Comparison of ENCODE assay signal across 8 mouse cellular contexts in the genomic region with DNA sequence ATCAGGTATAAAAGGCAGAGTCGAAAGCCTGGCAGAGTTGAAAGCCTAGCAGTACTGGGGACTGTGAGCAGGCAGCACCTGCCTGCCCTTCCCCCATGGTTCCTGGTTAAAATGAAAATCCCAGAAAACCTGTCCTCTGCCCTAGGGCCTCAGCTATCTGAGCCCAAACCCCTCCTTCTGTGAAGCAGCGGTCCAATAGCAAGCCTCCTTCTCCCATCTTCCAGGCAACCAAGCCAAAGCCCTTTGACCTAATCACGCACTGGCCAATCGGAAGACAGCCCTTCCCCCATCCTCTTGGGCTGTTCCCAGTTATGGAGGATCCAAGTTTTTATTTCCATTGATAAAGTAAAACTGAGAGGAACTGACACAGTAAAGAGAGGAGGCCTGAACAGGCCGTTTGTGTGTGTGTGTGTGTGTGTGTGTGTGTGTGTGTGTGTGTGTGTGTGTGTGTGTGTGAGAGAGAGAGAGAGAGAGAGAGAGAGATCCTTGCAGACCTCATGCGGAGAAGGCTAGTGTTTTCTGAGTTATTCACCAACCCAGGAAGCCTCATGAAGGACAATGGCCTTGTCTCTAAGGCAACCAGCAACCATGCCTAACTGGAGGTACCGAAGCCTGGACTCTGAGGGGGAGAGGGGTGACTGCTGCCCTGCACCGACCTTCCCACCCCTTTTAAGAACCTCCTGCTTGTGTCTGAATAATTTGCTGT. TPM values are rescaled to one million over a fixed set of nuclear protein-coding genes. Genes with fewer than 3 reads are reported as not detected.
DNase-seq lines count a peak whose midpoint lies in the region; ATAC-seq lines count a peak whose summit lies in the region.

No protein-coding gene starts in this region.

- H3K27me3 ChIP-seq in midbrain, embryonic 15.5 days (replicated peaks): no peaks in the 10 kb centered on the region

- peak overlapping the region; percentile 76 for H3K27ac ChIP-seq in midbrain, embryonic 15.5 days

- no peak overlapping the region for H3K4me3 ChIP-seq in midbrain, embryonic 15.5 days

- 0 out of 2 replicates have a peak overlapping the region, but pooled peaks have one; percentile 2 for H3K9ac ChIP-seq in midbrain, embryonic 15.5 days

- peak; percentile 80 for ATAC-seq in midbrain, embryonic 15.5 days (replicated peaks)
- ATAC-seq in activated CD4-positive, CD25-positive, alpha-beta regulatory T cell, adult 4 months: no peak

- 6% methylated on average over 8 of the region's 8 CpGs for WGBS in midbrain, embryonic 15.5 days

- H3K36me3 ChIP-seq in midbrain, embryonic 15.5 days (replicated peaks): peaks cover 26% of the 10 kb centered on the region

- H3K4me2 ChIP-seq in midbrain, embryonic 15.5 days: no peak overlapping the region

- H3K9me3 ChIP-seq in midbrain, embryonic 15.5 days: no peaks in the 10 kb centered on the region

- peaks cover 46% of the 10 kb centered on the region for H3K4me1 ChIP-seq in midbrain, embryonic 15.5 days

- peak; percentile 94 for DNase-seq in R1 (ENCODE audit: low read depth, low spot score)
- DNase-seq in cerebellum, postnatal 14 days: peak; percentile 35 to 37
- peak; percentile 63 to 68 for DNase-seq in heart, postnatal 10 days
- DNase-seq in kidney, postnatal 25 days: peak; percentile 83 to 94
- DNase-seq in layer of hippocampus, adult 11-12 months (ENCODE audit: low spot score): no peak
- DNase-seq in left cerebral cortex, postnatal 25 days (ENCODE audit: low spot score in 2 of 2): no peak

- intact Hi-C loops in heart, postnatal 10 days (cut with DNase I): no loop called here
- intact Hi-C loops in left cerebral cortex, postnatal 25 days (cut with DNase I): no loop called here

RNA-seq across cellular contexts. Expression of a gene that starts 12.1 kb away (rescaled TPM):
- total RNA-seq in heart, postnatal 10 days (2021): 10 to 100 TPM in 1 of 2 experiments, 1 to 10 TPM in 1; 9.6 to 10.7 TPM
- 43.3 and 43.4 TPM in 2 replicates for polyA plus RNA-seq in midbrain, embryonic 15.5 days (2015; fragmentation: Nextera tagmentation; extraction: Ambion mirVana)
- 1 to 10 TPM; 3.5 to 3.7 TPM for polyA plus RNA-seq in activated CD4-positive, CD25-positive, alpha-beta regulatory T cell, adult 4 months (2017; shearing (Covaris generic))
- total RNA-seq in left cerebral cortex, postnatal 25 days (2021): 10 to 100 TPM; 32.7 to 37.1 TPM

RNA-seq across cellular contexts. Expression of a gene that starts 28.5 kb away (rescaled TPM):
- total RNA-seq in heart, postnatal 10 days (2021): 1 to 10 TPM; 4.8 to 5.3 TPM
- 0.62 and 0.73 TPM in 2 replicates for polyA plus RNA-seq in midbrain, embryonic 15.5 days (2015; fragmentation: Nextera tagmentation; extraction: Ambion mirVana)
- under 1 TPM in 1 of 2 experiments, not detected in 1; 0.28 TPM for polyA plus RNA-seq in activated CD4-positive, CD25-positive, alpha-beta regulatory T cell, adult 4 months (2017; shearing (Covaris generic))
- 1 to 10 TPM; 7.6 to 8.7 TPM for total RNA-seq in left cerebral cortex, postnatal 25 days (2021)

RNA-seq across cellular contexts. Expression of a gene that starts 56.4 kb away (rescaled TPM):
- 10 to 100 TPM in 1 of 2 experiments, 1 to 10 TPM in 1; 9.8 to 12.1 TPM for total RNA-seq in heart, postnatal 10 days (2021)
- polyA plus RNA-seq in midbrain, embryonic 15.5 days (2015; fragmentation: Nextera tagmentation; extraction: Ambion mirVana): 5.0 and 6.0 TPM in 2 replicates
- 10 to 100 TPM; 41.0 to 41.8 TPM for polyA plus RNA-seq in activated CD4-positive, CD25-positive, alpha-beta regulatory T cell, adult 4 months (2017; shearing (Covaris generic))
- 1 to 10 TPM; 1.8 to 2.6 TPM for total RNA-seq in left cerebral cortex, postnatal 25 days (2021)

Comparison
In these comparisons a context has a peak if more than half of its experiments do, and no peak if none do; other contexts are left out.
1. DNase-seq: peak in R1 (single experiment), cerebellum, postnatal 14 days (2 of 2), heart, postnatal 10 days (2 of 2) and kidney, postnatal 25 days (2 of 2); none in layer of hippocampus, adult 11-12 months (single experiment) and left cerebral cortex, postnatal 25 days (0 of 2).